Mouse (Mus musculus): Measurements from ENCODE around the gene Tet3. TPM values are rescaled to one million over a fixed set of nuclear protein-coding genes. Genes with fewer than 3 reads are reported as not detected.

The Tet3 gene
- polyA plus RNA-seq, 1 experiment = 15.4 TPM

- TF ChIP-seq POLR2A (IDR thresholded peaks at IDR 0.05; ENCODE audit: low read depth, low read length) (no peak), CTCF (IDR thresholded peaks at IDR 0.05; ENCODE audit: extremely low read depth, insufficient read length, insufficient replicate concordance, low read depth, low read length) (no peak)
- peaks cover 4% of the 10 kb centered on the region; the same call in 1 of the 2 replicates for H3K36me3 ChIP-seq (ENCODE audit: control insufficient read depth, insufficient read depth, low read length)
- no peaks in the 10 kb centered on the region for H3K27me3 ChIP-seq (ENCODE audit: control insufficient read depth, insufficient read depth, low read length)
- peaks cover 35% of the 10 kb centered on the region for H3K4me1 ChIP-seq (ENCODE audit: control insufficient read depth, insufficient read depth, insufficient read length, low read length)
- H3K27ac ChIP-seq (ENCODE audit: insufficient read depth, low read depth, low read length) = no peak overlapping the region
- no peak overlapping the region for H3K4me3 ChIP-seq (ENCODE audit: low read depth, low read length)
- WGBS = 58% methylated on average over 9 of the region's 9 CpGs
Observed at GRCm38 (mm10) chr6:83410046-83410706, 48.7 kb downstream of the Tet3 start.

GRCm38 (mm10) chr6:83408510-83408909 is 50.4 kb downstream of the Tet3 start:
- H3K36me3 ChIP-seq (ENCODE audit: control insufficient read depth, insufficient read depth, low read length) = peaks cover 15% of the 10 kb centered on the region
- H3K4me3 ChIP-seq (ENCODE audit: low read depth, low read length) = no peak overlapping the region
- WGBS = 61% methylated on average over 9 of the region's 9 CpGs
- no peak overlapping the region for H3K27ac ChIP-seq (ENCODE audit: insufficient read depth, low read depth, low read length)
- no peaks in the 10 kb centered on the region for H3K27me3 ChIP-seq (ENCODE audit: control insufficient read depth, insufficient read depth, low read length)
- peaks cover 26% of the 10 kb centered on the region for H3K4me1 ChIP-seq (ENCODE audit: control insufficient read depth, insufficient read depth, insufficient read length, low read length)
- no peak for TF ChIP-seq CTCF (IDR thresholded peaks at IDR 0.05; ENCODE audit: extremely low read depth, insufficient read length, insufficient replicate concordance, low read depth, low read length)
- no peak for TF ChIP-seq POLR2A (IDR thresholded peaks at IDR 0.05; ENCODE audit: low read depth, low read length)

- peaks cover 36% of the 10 kb centered on the region for H3K36me3 ChIP-seq (ENCODE audit: control insufficient read depth, insufficient read depth, low read length)
- 82% methylated on average over 7 of the region's 7 CpGs for WGBS
- H3K27ac ChIP-seq (ENCODE audit: insufficient read depth, low read depth, low read length) = no peak overlapping the region
- TF ChIP-seq POLR2A (IDR thresholded peaks at IDR 0.05; ENCODE audit: low read depth, low read length) (no peak), CTCF (IDR thresholded peaks at IDR 0.05; ENCODE audit: extremely low read depth, insufficient read length, insufficient replicate concordance, low read depth, low read length) (no peak)
- H3K4me1 ChIP-seq (ENCODE audit: control insufficient read depth, insufficient read depth, insufficient read length, low read length) = peaks cover 2% of the 10 kb centered on the region; the same call in 1 of the 2 replicates
- no peak overlapping the region for H3K4me3 ChIP-seq (ENCODE audit: low read depth, low read length)
- no peaks in the 10 kb centered on the region for H3K27me3 ChIP-seq (ENCODE audit: control insufficient read depth, insufficient read depth, low read length)
Observed at GRCm38 (mm10) chr6:83405511-83406064, 53.3 kb downstream of the Tet3 start.

GRCm38 (mm10) chr6:83404571-83404970 is 54.3 kb downstream of the Tet3 start:
- H3K36me3 ChIP-seq (ENCODE audit: control insufficient read depth, insufficient read depth, low read length) = peaks cover 41% of the 10 kb centered on the region
- no peak overlapping the region for H3K4me3 ChIP-seq (ENCODE audit: low read depth, low read length)
- H3K27me3 ChIP-seq (ENCODE audit: control insufficient read depth, insufficient read depth, low read length) = no peaks in the 10 kb centered on the region
- H3K27ac ChIP-seq (ENCODE audit: insufficient read depth, low read depth, low read length) = no peak overlapping the region
- no peak for TF ChIP-seq CTCF (IDR thresholded peaks at IDR 0.05; ENCODE audit: extremely low read depth, insufficient read length, insufficient replicate concordance, low read depth, low read length)
- no peak for TF ChIP-seq POLR2A (IDR thresholded peaks at IDR 0.05; ENCODE audit: low read depth, low read length)
- H3K4me1 ChIP-seq (ENCODE audit: control insufficient read depth, insufficient read depth, insufficient read length, low read length) = peaks cover 2% of the 10 kb centered on the region; the same call in 1 of the 2 replicates
- 94% methylated on average over 13 of the region's 13 CpGs for WGBS

GRCm38 (mm10) chr6:83403481-83403880 is 55.4 kb downstream of the Tet3 start:
- no peak overlapping the region for H3K27ac ChIP-seq (ENCODE audit: insufficient read depth, low read depth, low read length)
- peaks cover 49% of the 10 kb centered on the region for H3K36me3 ChIP-seq (ENCODE audit: control insufficient read depth, insufficient read depth, low read length)

GRCm38 (mm10) chr6:83399790-83400189 is 59.1 kb downstream of the Tet3 start:
- no peaks in the 10 kb centered on the region; the same call in 1 of the 2 replicates for H3K4me1 ChIP-seq (ENCODE audit: control insufficient read depth, insufficient read depth, insufficient read length, low read length)

More at GRCm38 (mm10) chr6:83403481-83403880, 55.4 kb downstream of the Tet3 start:
- Histone ChIP-seq H3K27me3 (ENCODE audit: control insufficient read depth, insufficient read depth, low read length) (no peaks in the 10 kb centered on the region), H3K4me1 (ENCODE audit: control insufficient read depth, insufficient read depth, insufficient read length, low read length) (peaks cover 2% of the 10 kb centered on the region; the same call in 1 of the 2 replicates), H3K4me3 (ENCODE audit: low read depth, low read length) (no peak overlapping the region)
- WGBS = 94% methylated on average over 8 of the region's 8 CpGs
- no peak for TF ChIP-seq POLR2A (IDR thresholded peaks at IDR 0.05; ENCODE audit: low read depth, low read length)
- TF ChIP-seq CTCF (IDR thresholded peaks at IDR 0.05; ENCODE audit: extremely low read depth, insufficient read length, insufficient replicate concordance, low read depth, low read length) = no peak

GRCm38 (mm10) chr6:83397728-83398127 is 61.2 kb downstream of the Tet3 start:
- no peaks in the 10 kb centered on the region for H3K27me3 ChIP-seq (ENCODE audit: control insufficient read depth, insufficient read depth, low read length)
- no peak overlapping the region for H3K27ac ChIP-seq (ENCODE audit: insufficient read depth, low read depth, low read length)
- TF ChIP-seq CTCF (IDR thresholded peaks at IDR 0.05; ENCODE audit: extremely low read depth, insufficient read length, insufficient replicate concordance, low read depth, low read length) = no peak
- TF ChIP-seq POLR2A (IDR thresholded peaks at IDR 0.05; ENCODE audit: low read depth, low read length) = no peak
- no peak overlapping the region for H3K4me3 ChIP-seq (ENCODE audit: low read depth, low read length)
- 88% methylated on average over 8 of the region's 8 CpGs for WGBS
- H3K4me1 ChIP-seq (ENCODE audit: control insufficient read depth, insufficient read depth, insufficient read length, low read length) = no peaks in the 10 kb centered on the region
- H3K36me3 ChIP-seq (ENCODE audit: control insufficient read depth, insufficient read depth, low read length) = peaks cover 54% of the 10 kb centered on the region

More at GRCm38 (mm10) chr6:83399790-83400189, 59.1 kb downstream of the Tet3 start:
- no peaks in the 10 kb centered on the region for H3K27me3 ChIP-seq (ENCODE audit: control insufficient read depth, insufficient read depth, low read length)
- TF ChIP-seq CTCF (IDR thresholded peaks at IDR 0.05; ENCODE audit: extremely low read depth, insufficient read length, insufficient replicate concordance, low read depth, low read length) (no peak), POLR2A (IDR thresholded peaks at IDR 0.05; ENCODE audit: low read depth, low read length) (no peak)
- H3K36me3 ChIP-seq (ENCODE audit: control insufficient read depth, insufficient read depth, low read length) = peaks cover 66% of the 10 kb centered on the region
- no peak overlapping the region for H3K27ac ChIP-seq (ENCODE audit: insufficient read depth, low read depth, low read length)
- no peak overlapping the region for H3K4me3 ChIP-seq (ENCODE audit: low read depth, low read length)
- WGBS = 67% methylated on average over 3 of the region's 3 CpGs
